Mouse (Mus musculus) spleen, adult 12 weeks (tissue): ENCODE results near the gene Mrc2.

Experiments used
- DNase-seq: peaks from one replicate; pipeline ENCODE4 v3.0.0; 2022; ENCODE audit warnings: low spot score

The Mrc2 gene

GRCm38 (mm10) chr11:105292124-105293071 is at the start of gene Mrc2:
Gene Mrc2 (plus strand): TSS chr11:105292643.
- no peak for DNase-seq

- no peak for DNase-seq
Measured at GRCm38 (mm10) chr11:105246369-105246768, 46.1 kb upstream of the Mrc2 start.

GRCm38 (mm10) chr11:105246785-105247184 is 45.7 kb upstream of the Mrc2 start:
- DNase-seq, result no peak

GRCm38 (mm10) chr11:105247321-105247720 is 45.1 kb upstream of the Mrc2 start:
- DNase-seq, result no peak

- DNase-seq, result no peak
Measured at GRCm38 (mm10) chr11:105259733-105260132, 32.7 kb upstream of the Mrc2 start.

GRCm38 (mm10) chr11:105261116-105261515 is 31.3 kb upstream of the Mrc2 start:
- no peak for DNase-seq

- no peak for DNase-seq
Measured at GRCm38 (mm10) chr11:105261601-105262351, 30.7 kb upstream of the Mrc2 start.

GRCm38 (mm10) chr11:105264506-105264905 is 27.9 kb upstream of the Mrc2 start:
- DNase-seq, result no peak

- DNase-seq, result no peak
Measured at GRCm38 (mm10) chr11:105264988-105265387, 27.5 kb upstream of the Mrc2 start.

- DNase-seq, result no peak
Measured at GRCm38 (mm10) chr11:105270155-105270554, 22.3 kb upstream of the Mrc2 start.

GRCm38 (mm10) chr11:105280456-105280855 is 12.0 kb upstream of the Mrc2 start:
- DNase-seq, result no peak

- no peak for DNase-seq
Measured at GRCm38 (mm10) chr11:105281291-105281690, 11.2 kb upstream of the Mrc2 start.

GRCm38 (mm10) chr11:105281763-105282459 is 10.5 kb upstream of the Mrc2 start:
- DNase-seq, result no peak

- no peak for DNase-seq
Measured at GRCm38 (mm10) chr11:105282460-105282859, 10.0 kb upstream of the Mrc2 start.

GRCm38 (mm10) chr11:105283016-105283415 is 9.4 kb upstream of the Mrc2 start:
- DNase-seq, result no peak

GRCm38 (mm10) chr11:105285720-105286119 is 6.7 kb upstream of the Mrc2 start:
- DNase-seq, result no peak

GRCm38 (mm10) chr11:105289403-105289802 is 3.0 kb upstream of the Mrc2 start:
- DNase-seq, result no peak

- no peak for DNase-seq
Measured at GRCm38 (mm10) chr11:105291681-105292123, 741 bp upstream of the Mrc2 start.

GRCm38 (mm10) chr11:105293101-105293581 is 698 bp downstream of the Mrc2 start:
- DNase-seq, result no peak

GRCm38 (mm10) chr11:105293901-105294494 is 1.6 kb downstream of the Mrc2 start:
- no peak for DNase-seq

- DNase-seq, result no peak
Measured at GRCm38 (mm10) chr11:105296084-105296483, 3.6 kb downstream of the Mrc2 start.

GRCm38 (mm10) chr11:105310197-105310596 is 17.8 kb downstream of the Mrc2 start:
- no peak for DNase-seq
